Mouse (Mus musculus) left cerebral cortex, adult 11 months (tissue): ENCODE data around the gene Olfr508.
"Not testable (repeated sequence)": the region's sequence is repeated elsewhere in the genome, so short reads cannot be mapped to it uniquely, and the experiment has no call there.

Source experiments
- DNase-seq: peaks from one replicate; pipeline ENCODE4 v3.0.0; 2022; ENCODE audit warnings: low spot score

Gene Olfr508

DNA sequence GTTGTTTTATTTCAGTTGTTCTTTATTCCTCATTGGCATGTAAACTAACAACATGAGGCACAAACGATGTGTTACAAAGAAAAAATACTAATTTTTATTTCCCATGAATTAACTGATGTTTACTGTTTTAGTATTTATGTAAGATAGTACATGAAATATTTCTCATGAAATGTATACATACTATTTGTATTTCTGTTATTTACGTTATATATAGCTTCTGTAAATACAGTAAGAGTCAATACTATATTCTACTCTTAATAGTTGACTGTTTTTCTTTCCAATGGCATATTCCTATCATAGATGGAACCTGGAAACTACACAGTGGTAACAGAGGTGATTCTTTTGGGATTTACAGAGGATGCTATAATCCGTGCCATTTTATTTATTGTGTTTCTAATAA lies at the start of gene Olfr508:
Gene Olfr508 (plus strand): TSS at position 301 of the 400 bp plus-strand sequence.
- DNase-seq, result no peak

DNA sequence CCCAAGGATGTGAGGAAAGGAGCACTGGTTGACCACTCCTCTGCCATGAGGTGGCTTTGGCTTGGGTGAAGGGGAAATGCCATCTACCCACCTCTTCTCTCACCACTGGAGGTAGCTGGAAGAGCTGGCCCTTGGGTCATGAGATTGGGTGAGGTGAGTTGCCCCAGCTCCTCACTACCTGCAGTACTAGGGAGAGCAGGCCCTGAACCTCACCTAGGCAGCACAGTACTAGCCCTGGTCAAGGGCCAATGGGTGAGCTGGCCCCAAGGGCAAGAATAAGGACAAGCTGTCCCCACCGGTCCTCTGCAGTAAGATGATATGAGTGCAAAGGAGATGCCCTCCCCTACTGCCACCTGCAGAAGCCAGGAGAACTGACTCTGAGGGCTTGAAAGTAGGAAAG lies 40.0 kb upstream of the Olfr508 start:
- DNase-seq, result no peak

DNA sequence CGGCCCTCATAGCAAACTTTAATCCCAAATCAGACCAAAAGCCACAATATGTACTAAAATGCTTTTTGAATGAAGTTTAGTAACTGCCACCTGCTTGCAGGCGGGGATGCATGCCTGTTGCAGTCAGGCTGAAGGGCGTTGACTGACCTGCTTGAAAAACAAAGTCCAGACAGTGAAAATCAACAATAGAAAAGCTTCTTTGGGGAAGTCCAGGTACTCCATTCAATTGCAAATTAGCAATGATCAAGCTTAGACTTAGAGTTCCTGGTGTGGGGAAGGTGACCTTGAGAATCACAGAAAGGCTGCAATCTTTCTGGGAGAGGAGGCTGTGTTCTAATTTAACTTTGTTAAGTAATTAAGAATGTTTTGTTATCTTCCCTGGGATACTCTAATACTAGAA lies 27.9 kb upstream of the Olfr508 start:
- not testable (repeated sequence) for DNase-seq

DNA sequence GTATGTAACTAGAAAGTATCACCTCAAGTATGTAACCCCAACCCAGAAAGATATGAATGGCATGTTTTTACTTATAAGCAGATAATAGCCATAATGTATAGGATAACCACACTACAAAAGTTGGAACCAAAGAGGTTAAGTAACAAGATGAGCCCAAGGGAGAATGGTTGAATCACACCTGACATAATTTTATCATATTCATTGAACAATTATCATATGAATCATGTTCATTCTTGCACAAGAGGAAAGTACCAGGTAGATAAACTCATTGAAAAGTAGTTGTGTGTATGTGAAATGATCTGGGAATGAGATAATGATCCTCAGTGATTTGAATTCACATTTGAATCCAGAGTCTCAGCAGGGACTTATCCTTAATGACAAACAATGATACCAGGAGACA lies 19.3 kb upstream of the Olfr508 start, which contains the start of gene Olfr506:
Gene Olfr506 (plus strand): TSS at position 301 of the 400 bp plus-strand sequence.
- DNase-seq, result no peak

DNA sequence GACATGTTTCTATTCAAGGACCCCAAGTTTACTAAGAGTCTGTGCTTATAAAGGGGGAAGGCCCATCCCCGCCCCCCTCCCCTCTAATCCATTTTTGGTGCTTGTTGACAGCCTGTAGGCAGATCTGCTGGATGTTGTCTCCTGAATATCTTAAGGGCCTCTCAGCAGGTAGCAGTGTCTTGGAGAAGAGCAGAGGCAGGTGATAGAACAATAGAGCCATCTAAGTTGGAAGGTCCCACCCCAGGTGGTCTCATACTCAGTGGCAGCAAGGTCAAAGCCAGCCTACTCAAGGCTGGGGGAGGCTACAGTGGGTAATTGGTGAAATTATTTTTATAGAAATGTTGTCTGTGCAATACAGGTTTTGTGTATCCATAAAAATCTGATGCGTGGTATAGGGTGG lies 15.7 kb upstream of the Olfr508 start:
- DNase-seq, result no peak

DNA sequence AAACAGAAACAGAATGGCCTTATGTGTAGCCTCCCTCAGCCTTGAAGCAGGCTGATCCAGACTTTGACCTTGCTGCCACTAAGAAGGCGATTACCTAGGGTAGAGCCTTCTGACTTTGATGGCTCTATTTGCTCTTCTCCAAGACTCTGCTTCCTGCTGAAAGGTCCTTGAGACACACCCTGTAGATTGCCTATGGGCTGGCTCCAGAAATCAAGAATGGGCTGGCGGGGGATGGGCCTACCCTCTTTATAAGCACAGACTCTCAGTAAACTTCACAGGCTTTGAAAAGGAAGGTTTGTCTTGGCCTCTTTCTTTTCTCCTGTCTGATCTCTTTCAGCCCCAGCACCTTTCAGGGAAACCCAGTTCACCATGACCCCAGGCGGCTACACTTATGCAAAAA lies 13.0 kb upstream of the Olfr508 start:
- DNase-seq, result not testable (repeated sequence)

DNA sequence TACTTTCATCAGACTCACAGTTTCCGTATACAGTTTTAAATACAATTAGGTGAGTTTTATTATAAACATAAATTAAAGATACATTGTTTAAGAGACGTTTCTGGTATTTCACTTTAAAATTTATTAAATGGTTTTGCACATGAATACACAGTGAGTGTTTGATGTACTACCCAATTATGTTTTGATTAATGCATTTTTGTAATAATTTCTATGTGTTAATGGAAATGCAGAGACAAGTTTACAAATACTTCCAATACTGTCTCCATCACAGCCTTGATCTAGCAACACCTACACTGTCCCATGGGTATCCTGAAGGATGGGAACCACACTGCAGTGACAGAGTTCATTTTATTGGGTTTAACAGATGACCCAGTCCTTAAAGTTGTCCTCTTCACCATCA lies 8.3 kb upstream of the Olfr508 start, which contains the start of gene Olfr507:
Gene Olfr507 (plus strand): TSS at position 301 of the 400 bp plus-strand sequence.
- DNase-seq, result no peak

DNA sequence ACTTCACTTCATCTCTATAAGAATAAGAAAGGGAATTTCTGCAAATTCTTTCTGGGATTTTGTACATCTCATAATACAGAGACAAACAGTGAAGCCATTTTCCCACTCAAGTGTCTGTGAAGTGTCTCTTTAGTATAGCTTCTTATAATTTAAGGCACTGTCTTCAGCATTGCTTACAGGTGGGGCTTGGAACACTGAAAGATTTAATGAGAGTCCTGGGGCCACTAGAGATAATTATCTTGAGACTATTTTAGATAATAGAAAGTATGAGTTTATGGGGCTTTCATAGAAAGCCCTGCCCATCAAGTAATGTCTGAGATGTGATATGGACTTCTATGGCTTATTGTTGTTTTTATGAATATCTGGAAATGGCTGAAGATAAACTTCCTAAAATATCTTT lies 22.0 kb downstream of the Olfr508 start, which contains the start of gene Olfr509:
Gene Olfr509 (minus strand): TSS at position 101 of the 400 bp plus-strand sequence.
- DNase-seq, result no peak

DNA sequence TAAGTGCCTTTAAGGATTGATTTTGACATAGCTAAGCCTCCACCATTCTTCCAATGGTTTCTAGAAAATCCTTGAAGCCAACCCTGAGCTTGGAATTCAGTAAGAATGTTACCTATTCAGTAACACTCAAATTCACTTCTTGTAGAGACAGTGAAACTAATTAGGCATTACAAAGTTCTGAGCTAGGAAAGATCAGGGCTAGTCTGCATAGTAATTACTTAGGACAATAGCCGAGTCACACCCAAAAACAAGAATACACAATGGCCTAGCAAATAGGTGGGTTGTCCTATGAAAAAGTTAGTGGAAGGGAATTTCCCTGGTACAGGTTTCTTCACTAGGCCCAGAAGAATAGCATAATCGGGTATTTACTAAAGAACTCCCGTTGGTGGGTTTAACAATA lies 32.6 kb downstream of the Olfr508 start:
- DNase-seq, result no peak

DNA sequence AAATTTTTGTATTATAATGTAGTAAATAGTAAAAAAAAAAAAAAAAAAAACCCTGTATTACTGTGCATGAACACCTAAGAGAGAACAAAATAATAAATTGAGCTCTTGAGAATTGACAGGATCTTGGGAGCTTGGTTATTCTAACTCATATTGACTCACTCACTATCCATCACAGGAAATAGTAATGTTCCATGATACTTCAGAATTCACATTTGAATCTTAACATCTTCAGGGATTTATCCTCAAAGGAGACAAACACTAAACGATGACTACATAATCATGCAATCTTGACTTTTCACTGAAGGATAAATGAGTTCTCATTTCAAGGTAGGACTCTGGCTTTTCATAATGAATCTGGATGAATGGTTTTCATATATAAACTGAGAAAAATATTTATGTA lies 36.3 kb downstream of the Olfr508 start, which contains the start of gene Olfr510:
Gene Olfr510 (plus strand): TSS at position 301 of the 400 bp plus-strand sequence.
- DNase-seq, result no peak

DNA sequence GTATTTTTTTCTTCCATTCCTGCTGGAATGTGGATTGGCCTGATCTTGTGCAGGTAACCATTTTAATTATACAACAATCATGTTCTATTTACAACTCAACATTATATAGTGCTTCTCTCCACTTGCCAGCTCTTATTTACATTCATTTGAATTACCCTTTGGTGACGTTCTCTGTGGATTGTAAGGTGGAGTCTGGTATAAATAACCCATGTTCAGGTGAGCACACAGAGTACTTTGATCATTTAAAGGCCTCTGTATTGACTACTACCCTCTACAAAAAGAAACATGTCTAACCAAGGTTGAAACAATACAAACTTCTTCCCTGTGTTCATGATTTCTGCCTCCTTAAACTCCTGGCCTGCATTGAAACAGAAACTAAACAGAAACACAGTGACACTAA lies 41.3 kb downstream of the Olfr508 start:
- DNase-seq, result no peak

DNA sequence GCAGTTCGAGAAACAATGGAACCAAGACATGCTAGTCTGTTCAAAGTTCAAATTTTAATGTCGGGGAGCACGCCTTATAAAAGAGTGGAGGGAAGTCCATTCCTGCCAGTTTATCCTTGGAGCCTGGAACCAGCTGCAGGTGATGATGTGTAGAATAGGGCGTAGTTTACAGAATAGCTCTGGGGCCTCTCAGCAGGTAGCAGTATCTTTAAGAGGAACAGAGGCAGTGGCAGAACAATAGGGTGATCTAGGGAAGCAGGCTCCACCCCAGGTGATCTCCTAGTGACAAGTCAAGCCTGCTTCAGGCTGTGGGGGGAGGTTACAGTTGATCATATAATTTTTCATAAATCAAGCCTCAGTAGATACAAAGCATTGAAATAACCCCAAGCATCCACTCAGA lies 49.1 kb downstream of the Olfr508 start:
- no peak for DNase-seq
